Mouse (Mus musculus) liver, embryonic 14.5 days (tissue): ENCODE measurements around the gene Cnih1.

ENCODE experiments used
- CTCF ChIP-seq: IDR thresholded peaks from 2 replicates; pipeline ENCODE4 v1.5.1; 2016; ENCODE audit warnings: antibody characterized with exemption, low read depth, control low read depth
- EP300 ChIP-seq: IDR thresholded peaks from 2 replicates; pipeline ENCODE4 v1.6.1; 2016; ENCODE audit warnings: antibody characterized with exemption, low read depth

GRCm38 (mm10) chr14:46734761-46735455 lies 53.3 kb downstream of the Cnih1 start:
- no peak for TF ChIP-seq CTCF
- TF ChIP-seq EP300 = no peak
